Mouse (Mus musculus) Patski (cell line): ENCODE data around the gene Crygc. TPM values are rescaled to one million over a fixed set of nuclear protein-coding genes. Genes with fewer than 3 reads are reported as not detected.
"Not testable (repeated sequence)": the region's sequence is repeated elsewhere in the genome, so short reads cannot be mapped to it uniquely, and the experiment has no call there.

Experiments used
- ATAC-seq: fragments of 100-300 bp; one replicate; pipeline ENCODE4 v1.8.0; 2021
- CTCF ChIA-PET: fragments of 350-600 bp; sonication (Branson Sonifier 250); formaldehyde crosslinking; loops from one replicate; lab custom pipeline; 2022; ENCODE audit warnings: inconsistent platforms; lab: Charles Lee
- POLR2A ChIA-PET: fragments of 350-600 bp; sonication (Branson Sonifier 250); formaldehyde crosslinking; loops from one replicate; lab custom pipeline; 2022; ENCODE audit warnings: antibody characterized with exemption, inconsistent platforms; lab: Charles Lee
- DNase-seq: peaks from one replicate; pipeline ENCODE4 v3.0.0-alpha.2; 2011; ENCODE audit warnings: low read depth, low spot score
- H3K27me3 ChIP-seq: fragments of 371-371 bp; one replicate; pipeline ENCODE4 v1.5.1; 2021
- CTCF ChIP-seq: fragments of 100-300 bp; IDR thresholded peaks from one replicate; pipeline ENCODE4 v1.5.1; 2021
- in situ Hi-C: fragments of 300-500 bp; cut with MboI; formaldehyde crosslinking; loops from 3 replicates; pipeline ENCODE4 v1.11.1; 2018; ENCODE audit warnings: low pct_unique_long_range_greater_than_20kb, mixed read lengths
- polyA plus RNA-seq: library from polyadenylated mRNA; unstranded; gene quantifications from one replicate; pipeline ENCODE4 v1.2.3, GENCODE M21; 2021

Crygc gene
- polyA plus RNA-seq, 1 experiment from 2014 or later: not detected

- in situ Hi-C loops: no loop called here
- no peak for TF ChIP-seq CTCF
- ATAC-seq (no peak), DNase-seq (no peak)
- H3K27me3 ChIP-seq: peaks cover 10% of the 10 kb centered on the region
- POLR2A ChIA-PET: no interaction called here
- CTCF ChIA-PET: no interaction called here
Observed at GRCm38 (mm10) chr1:65063352-65063751, 10.1 kb downstream of the Crygc start, which contains the start of gene Crygd. Crygd (minus strand) TSS chr1:65063452.

GRCm38 (mm10) chr1:65052140-65052539, 21.3 kb downstream of the Crygc start:
- peaks cover 32% of the 10 kb centered on the region for H3K27me3 ChIP-seq
- ChIA-PET CTCF (interaction anchor here (0.9 to 2.1 kb wide), 2 partner anchors 61 to 126 kb away, joined by 3 to 6 read pairs; no protein-coding TSS in a partner anchor), POLR2A (interaction anchor here (0.5 kb wide), 1 partner anchor 127 kb away, joined by 3 read pairs; no protein-coding TSS in a partner anchor)
- in situ Hi-C loops: no loop called here
- TF ChIP-seq CTCF: no peak
- no peak for ATAC-seq
- DNase-seq: no peak

GRCm38 (mm10) chr1:65051696-65052095, 21.8 kb downstream of the Crygc start:
- no peak for TF ChIP-seq CTCF
- ChIA-PET CTCF (interaction anchor here (0.9 to 2.1 kb wide), 2 partner anchors 61 to 127 kb away, joined by 3 to 6 read pairs; no protein-coding TSS in a partner anchor), POLR2A (interaction anchor here (0.5 kb wide), 1 partner anchor 127 kb away, joined by 3 read pairs; no protein-coding TSS in a partner anchor)
- in situ Hi-C loops: no loop called here
- no peak for ATAC-seq
- H3K27me3 ChIP-seq: peaks cover 34% of the 10 kb centered on the region
- DNase-seq: no peak

DNA sequence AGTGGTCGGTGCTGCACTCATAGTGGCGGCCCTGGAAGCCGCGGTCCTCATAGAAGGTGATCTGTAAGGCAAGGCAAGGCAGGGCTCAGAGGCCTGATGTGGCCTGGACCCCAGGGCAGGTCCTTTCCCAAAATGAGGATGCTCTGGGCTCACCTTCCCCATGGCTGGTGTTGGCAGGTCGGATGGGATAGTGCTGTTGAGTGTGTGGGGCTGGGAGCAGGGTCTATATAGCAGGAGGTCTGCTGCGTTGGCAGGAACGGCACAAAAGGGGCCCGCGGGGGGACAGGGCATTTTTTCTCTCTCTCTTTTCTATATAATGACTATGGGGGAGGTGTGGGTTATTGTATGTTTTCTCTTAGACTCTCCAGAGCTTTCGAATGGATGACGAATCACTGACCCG, 22.5 kb downstream of the Crygc start, which contains the start of gene Cryge:
TSS of gene Cryge (minus strand) at position 198 of the 400 bp plus-strand sequence.
- in situ Hi-C loops, POLR2A ChIA-PET, ATAC-seq, DNase-seq: not testable (repeated sequence)
- CTCF ChIA-PET: interaction anchor here (0.9 to 2.1 kb wide), 2 partner anchors 62 to 127 kb away, joined by 3 to 6 read pairs; no protein-coding TSS in a partner anchor
- peaks cover 31% of the 10 kb centered on the region for H3K27me3 ChIP-seq

DNA sequence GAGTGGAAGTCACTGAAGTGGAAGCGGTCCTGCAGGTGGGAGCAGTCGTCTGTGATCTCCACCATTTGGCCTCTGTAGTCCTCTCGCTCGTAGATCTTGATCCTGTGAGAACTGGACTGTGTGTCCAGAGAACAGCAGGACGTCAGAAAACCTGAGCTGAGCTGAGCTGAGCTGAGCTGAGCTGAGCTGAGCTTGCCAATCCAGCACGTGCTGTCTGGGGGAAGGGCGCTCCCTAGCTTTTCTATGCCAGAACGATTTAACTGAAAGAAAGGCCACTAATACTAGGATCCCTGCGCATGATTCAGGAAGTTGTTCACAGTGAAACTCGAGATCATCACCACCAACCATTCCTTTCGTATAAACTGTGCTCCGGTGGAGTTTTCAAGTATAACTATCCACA, 24.7 kb downstream of the Crygc start:
- DNase-seq: no peak
- TF ChIP-seq CTCF: no peak
- ATAC-seq: no peak
- CTCF ChIA-PET: interaction anchor here (1.1 to 1.2 kb wide), 4 partner anchors 53 to 130 kb away, joined by 3 read pairs; no protein-coding TSS in a partner anchor
- H3K27me3 ChIP-seq: peaks cover 31% of the 10 kb centered on the region
- in situ Hi-C loops: loop anchor here (5.0 kb wide), 1 partner anchor 129 kb away; no protein-coding TSS in a partner anchor
- POLR2A ChIA-PET: interaction anchor here (0.7 kb wide), 1 partner anchor 86 kb away, joined by 3 read pairs; no protein-coding TSS in a partner anchor

DNA sequence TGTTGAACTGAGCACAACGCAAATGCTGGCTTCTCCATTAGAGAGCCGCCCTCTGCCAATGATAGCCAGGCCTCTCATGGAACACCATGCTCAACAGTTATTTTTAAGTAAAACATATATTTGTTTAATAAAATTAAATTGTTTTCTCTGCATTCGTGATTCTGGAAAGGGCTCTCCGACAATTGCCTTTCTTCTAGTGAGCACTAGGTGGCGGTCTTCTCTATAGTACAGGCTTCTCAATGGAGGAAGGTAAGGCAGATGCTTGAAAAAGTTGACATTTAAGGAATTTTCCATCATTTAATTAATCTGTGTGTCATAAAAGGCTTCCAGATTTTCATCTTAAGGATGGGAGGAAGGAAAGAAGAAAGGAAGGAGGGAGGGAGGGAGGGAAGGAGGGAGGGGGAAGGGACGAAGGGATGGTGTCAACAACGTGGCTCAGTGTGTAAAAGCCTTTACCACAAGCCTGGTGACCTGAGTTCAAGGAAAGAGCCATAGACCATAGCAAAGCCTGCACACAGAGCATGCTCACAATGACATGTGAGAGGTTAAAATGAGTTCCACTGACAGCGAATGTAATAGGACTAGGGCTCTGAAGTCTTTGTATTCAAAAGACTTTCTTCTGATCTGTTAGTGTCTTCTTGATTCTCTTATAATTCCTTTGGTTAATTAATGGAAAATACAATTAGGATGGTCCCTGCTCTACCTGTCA, 26.9 kb downstream of the Crygc start:
- peak; percentile 80 for TF ChIP-seq CTCF
- ChIA-PET CTCF (interaction anchor here (1.5 to 1.8 kb wide), 2 partner anchors 11 to 133 kb away, joined by 3 to 12 read pairs; no protein-coding TSS in a partner anchor), POLR2A (interaction anchor here (1.5 kb wide), 1 partner anchor 133 kb away, joined by 3 read pairs; no protein-coding TSS in a partner anchor)
- H3K27me3 ChIP-seq: peaks cover 26% of the 10 kb centered on the region
- ATAC-seq (no peak), DNase-seq (peak; percentile 4)
- in situ Hi-C loops: loop anchor here (5.0 kb wide), 1 partner anchor 131 kb away; no protein-coding TSS in a partner anchor

GRCm38 (mm10) chr1:65043433-65043832, 30.1 kb downstream of the Crygc start:
- in situ Hi-C loops: no loop called here
- H3K27me3 ChIP-seq: peaks cover 20% of the 10 kb centered on the region
- ATAC-seq (no peak), DNase-seq (no peak)
- ChIA-PET POLR2A (no interaction called here), CTCF (no interaction called here)
- no peak for TF ChIP-seq CTCF

GRCm38 (mm10) chr1:65041837-65042236, 31.7 kb downstream of the Crygc start:
- no peak for TF ChIP-seq CTCF
- POLR2A ChIA-PET: no interaction called here

DNA sequence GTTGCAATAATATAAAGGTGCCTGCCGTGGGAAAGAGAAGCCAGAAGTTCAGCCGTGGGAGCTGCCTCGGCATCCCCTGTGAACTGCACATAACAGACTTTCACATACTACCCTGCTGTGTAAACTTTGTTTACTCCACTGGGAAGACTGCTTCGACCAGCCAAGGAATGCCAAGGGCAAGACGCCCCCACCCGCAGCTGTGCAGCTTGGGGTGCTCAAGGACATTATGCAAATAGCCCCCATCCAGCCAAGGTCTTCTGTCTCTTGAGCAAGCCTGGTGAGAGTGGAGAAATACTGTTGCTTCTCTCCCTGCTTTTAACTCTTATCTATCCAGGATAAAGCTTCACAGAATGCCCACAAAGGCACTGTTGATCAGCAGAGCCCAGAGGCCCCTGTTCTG, 32.7 kb downstream of the Crygc start:
- POLR2A ChIA-PET: no interaction called here
- ATAC-seq (no peak), DNase-seq (no peak)
- H3K27me3 ChIP-seq: peaks cover 20% of the 10 kb centered on the region
- TF ChIP-seq CTCF: no peak
- CTCF ChIA-PET: no interaction called here
- in situ Hi-C loops: no loop called here

More at GRCm38 (mm10) chr1:65041837-65042236, 31.7 kb downstream of the Crygc start:
- no peak for DNase-seq
- peaks cover 13% of the 10 kb centered on the region for H3K27me3 ChIP-seq
- in situ Hi-C loops: no loop called here
- ATAC-seq: no peak
- CTCF ChIA-PET: no interaction called here

- H3K27me3 ChIP-seq: peaks cover 19% of the 10 kb centered on the region
- ChIA-PET POLR2A (interaction anchor here (0.6 kb wide), 1 partner anchor 358 kb away, joined by 3 read pairs; no protein-coding TSS in a partner anchor), CTCF (no interaction called here)
- in situ Hi-C loops: no loop called here
- ATAC-seq (no peak), DNase-seq (no peak)
- no peak for TF ChIP-seq CTCF
Observed at GRCm38 (mm10) chr1:65039679-65040078, 33.8 kb downstream of the Crygc start.
